Mouse (Mus musculus): Measurements from ENCODE around the gene Acbd4.

Acbd4 gene

DNA sequence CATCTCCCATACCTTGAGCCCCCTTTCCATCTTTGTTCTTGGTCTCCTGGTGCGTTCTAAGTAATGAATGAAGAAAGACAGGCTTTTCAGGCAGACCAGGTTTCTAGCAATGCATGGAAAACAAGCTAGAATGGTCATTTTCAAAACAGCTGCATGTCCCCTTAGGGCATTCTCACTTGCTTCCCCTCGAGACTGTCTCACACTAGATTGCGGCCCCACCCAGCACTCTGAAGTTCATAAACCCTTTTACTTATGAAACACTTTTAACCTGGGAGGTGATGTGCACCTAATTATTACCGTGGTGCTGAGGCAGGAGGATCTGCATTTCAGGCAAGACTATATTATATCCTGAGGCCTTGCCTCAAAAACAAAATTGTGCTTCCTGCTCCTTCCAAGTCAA, 12.3 kb downstream of the Acbd4 start:
- DNase-seq (ENCODE audit: low spot score in 2 of 2) = no peak

DNA sequence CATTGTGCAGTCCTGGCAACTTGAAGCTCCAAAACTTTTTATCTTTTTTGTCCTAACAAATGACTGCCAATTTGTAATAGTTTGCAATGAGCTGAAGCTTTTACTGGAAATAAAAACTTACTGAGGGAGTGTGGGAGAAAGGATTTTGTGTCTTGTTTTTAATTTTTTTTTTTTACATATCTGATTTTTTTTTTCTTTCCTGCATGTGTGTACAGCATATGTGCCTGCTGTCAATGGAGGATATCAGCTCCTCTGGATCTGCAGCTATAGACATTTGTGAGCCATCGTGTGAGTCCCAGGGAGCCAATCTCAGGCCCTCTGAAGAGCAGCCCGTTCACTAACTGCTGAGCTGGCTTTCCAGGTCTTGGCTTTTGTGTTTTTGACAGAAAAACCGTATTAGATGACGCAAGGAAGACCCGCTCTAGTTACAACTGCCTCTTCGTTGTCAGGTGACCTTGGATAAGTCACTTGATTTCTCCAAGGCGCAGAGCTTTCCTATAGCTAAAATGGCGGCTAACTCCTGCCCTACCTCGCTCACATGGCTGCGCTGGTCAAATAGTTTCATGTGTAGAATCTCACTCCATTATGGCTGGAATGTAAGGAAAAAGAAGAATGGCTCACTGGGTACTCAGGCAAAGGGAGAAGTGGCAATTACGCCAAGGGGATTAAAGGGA, 12.9 kb downstream of the Acbd4 start:
- no peak for DNase-seq (ENCODE audit: low spot score in 2 of 2)

DNA sequence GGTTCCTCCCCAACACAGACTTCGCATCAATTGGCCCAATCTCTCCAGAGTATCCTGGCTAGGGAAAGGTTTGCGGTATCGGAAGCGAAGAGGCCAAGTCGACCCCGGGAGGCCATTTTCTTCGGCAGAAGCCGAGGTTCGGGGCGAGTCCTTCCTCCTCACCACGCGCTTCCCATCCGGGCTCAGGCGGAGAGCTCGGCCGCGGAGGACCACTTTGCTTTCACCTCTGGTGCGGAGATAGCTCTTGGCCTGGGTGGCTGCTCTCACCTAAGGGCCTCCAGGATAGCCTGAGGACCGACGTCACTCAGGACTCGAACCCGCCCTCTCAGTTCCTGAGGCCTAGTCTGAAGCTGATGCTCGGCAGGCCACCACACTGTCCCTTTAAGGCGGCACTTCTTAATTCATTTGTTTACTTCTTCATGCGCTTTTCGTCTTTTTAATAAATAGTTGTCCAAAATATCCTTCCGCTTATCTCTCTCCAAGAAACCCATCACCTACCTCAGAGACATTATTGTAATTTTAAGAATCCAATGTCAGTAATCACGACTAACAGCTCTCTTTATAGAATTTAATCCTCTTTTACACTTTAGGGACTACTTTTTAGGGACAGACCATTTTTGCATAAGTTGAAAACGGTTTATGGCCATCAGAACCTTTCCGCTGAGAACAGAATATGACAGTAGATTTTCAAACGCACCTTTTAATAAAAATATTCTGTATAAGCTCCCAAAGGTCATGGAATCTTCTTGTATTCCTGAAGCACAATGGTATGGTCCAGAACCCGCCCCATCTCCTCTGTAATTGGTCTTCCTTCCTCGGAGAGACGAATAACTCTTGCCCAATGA, 13.9 kb downstream of the Acbd4 start:
- DNase-seq (ENCODE audit: low spot score in 2 of 2) = peak; percentile 54 to 72

- DNase-seq (ENCODE audit: low spot score in 2 of 2) = peak; percentile 98 to 99
These were observed 14.7 kb downstream of the Acbd4 start, which contains the start of gene Hexim1 for GRCm38 (mm10) chr11:103116008-103116818. Gene Hexim1, plus strand, starts transcription at chr11:103116231.

GRCm38 (mm10) chr11:103116959-103117590, 15.6 kb downstream of the Acbd4 start:
- DNase-seq (ENCODE audit: low spot score in 2 of 2) = peak in 1 of 2 experiments; percentile 75

- no peak for DNase-seq (ENCODE audit: low spot score in 2 of 2)
These were observed 16.1 kb downstream of the Acbd4 start for GRCm38 (mm10) chr11:103117591-103118009.

DNA sequence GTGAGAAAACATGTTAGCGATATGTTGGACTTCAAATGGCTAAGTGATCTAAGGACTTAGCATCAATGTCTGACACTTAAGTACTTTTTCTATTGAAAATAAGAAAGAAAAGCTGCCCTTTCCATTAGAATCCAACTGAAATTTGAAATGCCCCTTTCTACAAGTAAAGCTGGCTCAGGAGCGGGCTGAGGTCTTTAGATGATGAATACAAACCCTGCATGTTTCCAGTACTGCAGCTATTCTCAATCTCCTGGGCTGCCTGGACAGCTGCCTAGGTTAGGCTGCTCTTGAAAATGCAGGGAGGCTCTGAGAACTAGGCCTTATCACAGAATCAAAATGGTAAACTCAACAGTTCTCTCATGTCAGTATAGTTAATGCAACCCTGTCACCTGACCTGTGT, 17.4 kb downstream of the Acbd4 start:
- no peak for DNase-seq (ENCODE audit: low spot score in 2 of 2)

GRCm38 (mm10) chr11:103119609-103120008, 18.1 kb downstream of the Acbd4 start:
- no peak for DNase-seq (ENCODE audit: low spot score in 2 of 2)

GRCm38 (mm10) chr11:103120315-103120714, 18.8 kb downstream of the Acbd4 start:
- no peak for DNase-seq (ENCODE audit: low spot score in 2 of 2)

GRCm38 (mm10) chr11:103131701-103132575, 30.5 kb downstream of the Acbd4 start, which contains the start of gene Hexim2:
Gene Hexim2, plus strand, starts transcription at chr11:103132429.
- peak; percentile 45 to 81 for DNase-seq (ENCODE audit: low spot score in 2 of 2)

- peak; percentile 100 for DNase-seq (ENCODE audit: low spot score in 2 of 2)
These were observed 31.3 kb downstream of the Acbd4 start for GRCm38 (mm10) chr11:103132576-103133455.

DNA sequence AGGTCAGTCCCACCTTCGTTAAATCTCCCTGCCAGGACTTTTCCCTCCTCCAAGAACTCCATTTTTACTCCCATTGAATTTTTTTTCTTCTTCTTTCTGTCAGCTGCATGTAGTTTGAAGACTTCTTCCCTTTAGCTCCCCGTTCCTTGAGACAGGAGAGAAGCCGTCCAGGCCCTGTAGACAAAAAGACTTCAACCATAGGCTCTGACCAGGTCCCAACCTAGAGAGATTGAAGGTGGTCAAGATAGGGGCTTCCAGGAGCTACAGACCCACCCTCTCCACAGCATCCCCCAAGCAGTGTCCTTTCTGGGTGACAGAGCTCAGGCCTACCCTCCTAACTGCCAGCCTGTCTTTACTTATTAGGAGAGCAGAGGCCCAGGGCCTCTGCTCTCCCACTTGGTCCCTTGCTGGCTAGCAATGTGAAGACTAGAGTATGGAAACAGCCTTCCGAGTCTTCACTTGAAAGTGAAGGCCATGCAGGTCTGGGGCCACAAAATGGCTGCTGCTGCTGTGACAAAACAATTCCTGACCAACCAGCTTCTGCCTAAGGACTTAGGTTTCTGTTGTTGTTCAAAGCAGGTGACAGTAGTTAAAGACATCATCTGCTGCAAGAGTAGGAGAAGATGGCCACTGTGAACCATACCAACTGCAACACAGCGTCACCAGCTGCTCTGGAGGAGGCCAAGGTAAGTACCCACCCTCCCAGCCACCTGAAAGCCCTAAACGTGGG, 32.1 kb downstream of the Acbd4 start:
- no peak for DNase-seq (ENCODE audit: low spot score in 2 of 2)

- no peak for DNase-seq (ENCODE audit: low spot score in 2 of 2)
These were observed 32.7 kb downstream of the Acbd4 start for GRCm38 (mm10) chr11:103134221-103134620.

DNA sequence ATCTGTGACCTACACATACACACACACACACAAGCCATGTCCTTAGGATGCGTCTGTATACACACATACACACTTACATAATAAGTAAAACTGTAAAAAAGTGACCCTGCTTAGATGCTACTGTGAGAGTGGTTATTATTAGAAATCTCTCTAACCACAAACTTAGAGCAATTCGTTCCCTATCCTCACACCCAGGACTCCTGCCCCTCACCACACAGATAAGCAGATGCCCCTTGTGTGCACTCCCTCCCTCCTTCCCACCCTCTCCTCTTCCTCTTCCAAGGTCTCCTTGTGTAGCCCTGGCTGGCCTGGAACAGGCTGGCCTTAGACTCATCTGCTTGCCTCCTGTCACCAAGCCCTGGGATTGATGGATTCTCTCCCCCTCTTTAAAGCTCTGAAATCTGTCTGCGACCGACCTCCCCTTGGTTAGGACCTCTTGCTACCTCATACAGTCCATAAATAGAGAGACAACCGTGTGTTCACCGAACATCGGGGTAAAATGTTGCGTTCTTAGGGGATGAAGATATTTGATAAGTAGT, 34.6 kb downstream of the Acbd4 start:
- no peak for DNase-seq (ENCODE audit: low spot score in 2 of 2)

- DNase-seq (ENCODE audit: low spot score in 2 of 2) = no peak
These were observed 38.7 kb downstream of the Acbd4 start for GRCm38 (mm10) chr11:103139951-103140762.

GRCm38 (mm10) chr11:103140763-103141100, 39.2 kb downstream of the Acbd4 start:
- DNase-seq (ENCODE audit: low spot score in 2 of 2) = no peak

- DNase-seq (ENCODE audit: low spot score in 2 of 2) = no peak
These were observed 39.8 kb downstream of the Acbd4 start for GRCm38 (mm10) chr11:103141101-103141943.
